8 mouse cellular contexts compared by ENCODE assay signal in genomic region chr10:33950803-33951583, GRCm38 (mm10). TPM values are rescaled to one million over a fixed set of nuclear protein-coding genes. Genes with fewer than 3 reads are reported as not detected.
DNase-seq lines count a peak whose midpoint lies in the region; ATAC-seq lines count a peak whose summit lies in the region.

Gene Zup1 (minus strand): TSS chr10:33951269.

- peak; percentile 91 for DNase-seq in MEL-GATA-1-ER (ENCODE audit: extremely low read depth, low read depth)
- DNase-seq in cerebellum, adult 8-10 months, result peak; percentile 69
- peak; percentile 86 for DNase-seq in forelimb bud, embryonic 11.5 days (ENCODE audit: low read depth, low spot score)
- DNase-seq in layer of hippocampus, adult 9-10 months (ENCODE audit: low spot score), result peak; percentile 63
- DNase-seq in ovary, postnatal 10 days (ENCODE audit: low spot score), result peak; percentile 55
- peak; percentile 76 to 79 for DNase-seq in thymus, postnatal 10 days (ENCODE audit: low spot score in 2 of 2)

- peak within 1 kb of the TSS; percentile 79 for H3K4me2 ChIP-seq in lung, embryonic 16.5 days (ENCODE audit: low read depth, low read length)

- peak within 1 kb of the TSS; percentile 88 for H3K27ac ChIP-seq in lung, embryonic 16.5 days (ENCODE audit: low read length)

- ATAC-seq in hematopoietic stem cell, adult 5-6 weeks (replicated peaks in 1 of 2; ENCODE audit: insufficient read depth in 1 of 2, low FRiP score in 2 of 2, low TSS enrichment in 1 of 2, low read depth in 1 of 2, poor library complexity in 2 of 2, severe bottlenecking in 2 of 2), result peak; percentile 98 to 99
- peak; percentile 99 for ATAC-seq in lung, embryonic 16.5 days (ENCODE audit: low read depth)

- H3K36me3 ChIP-seq in lung, embryonic 16.5 days (ENCODE audit: control insufficient read depth, insufficient read depth, low read length), result peaks cover 4% of the 10 kb centered on the region; the same call in 1 of the 2 replicates

- peak within 1 kb of the TSS; percentile 95 for H3K4me3 ChIP-seq in lung, embryonic 16.5 days (ENCODE audit: low read length)

- no peaks in the 10 kb centered on the region for H3K27me3 ChIP-seq in lung, embryonic 16.5 days (ENCODE audit: control insufficient read depth, insufficient read depth, low read depth, low read length)

- peaks cover 6% of the 10 kb centered on the region; the same call in 1 of the 2 replicates for H3K4me1 ChIP-seq in lung, embryonic 16.5 days (replicated peaks; ENCODE audit: control insufficient read depth, insufficient read depth, low read length)

- H3K9ac ChIP-seq in lung, embryonic 16.5 days (ENCODE audit: low read length), result peak within 1 kb of the TSS; percentile 98

- WGBS in lung, embryonic 16.5 days, result 1% methylated on average over 42 of the region's 42 CpGs

- no peaks in the 10 kb centered on the region for H3K9me3 ChIP-seq in lung, embryonic 16.5 days (ENCODE audit: control insufficient read depth, low read length)

RNA-seq across cellular contexts. Expression of gene Zup1, which starts in this region (rescaled TPM):
- 60.8 and 73.2 TPM in 2 replicates for total RNA-seq in hematopoietic stem cell, adult 5-6 weeks (2017)
- 20.3 and 20.7 TPM in 2 replicates for polyA plus RNA-seq in lung, embryonic 16.5 days (2015; fragmentation: Nextera tagmentation; extraction: Ambion mirVana)

Comparison
In these comparisons a context has a peak if more than half of its experiments do, and no peak if none do; other contexts are left out.
1. Peak in every context shown above with its lines: DNase-seq, ATAC-seq, H3K4me3 ChIP-seq and H3K27ac ChIP-seq.